Mouse (Mus musculus): ENCODE data around the gene Sh3tc1. TPM values are rescaled to one million over a fixed set of nuclear protein-coding genes. Genes with fewer than 3 reads are reported as not detected.
A peak's percentile ranks its signal among the peaks of the same experiment; 100 is the strongest.

Gene Sh3tc1
- polyA plus RNA-seq, 1 experiment, result 5.2 TPM

DNA sequence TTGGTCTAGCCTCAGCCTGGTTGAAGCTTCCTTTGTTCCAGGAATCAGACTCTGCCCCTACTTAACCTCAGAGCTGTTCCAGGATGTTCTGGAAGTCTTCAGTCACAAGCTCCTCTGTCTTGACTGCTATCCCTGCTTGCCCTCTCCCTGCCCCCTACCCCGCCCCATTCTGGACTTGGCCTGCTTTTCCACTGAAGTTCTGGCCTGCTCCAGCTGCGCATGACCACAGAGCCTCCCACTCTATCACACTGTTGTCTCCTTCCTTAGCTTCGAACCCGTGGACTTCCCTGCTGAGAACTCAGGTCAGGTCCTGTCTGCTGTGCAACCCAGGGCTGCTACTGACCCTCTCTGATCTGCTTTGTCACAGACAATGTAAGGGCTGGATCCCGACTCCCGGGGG is 26.1 kb upstream of the Sh3tc1 start:
- Histone ChIP-seq H3K27me3 (ENCODE audit: control insufficient read depth, insufficient read depth, low read length) (no peaks in the 10 kb centered on the region), H3K27ac (ENCODE audit: control insufficient read depth, insufficient read depth, low read length) (no peak overlapping the region), H3K4me3 (ENCODE audit: control insufficient read depth, insufficient read depth, low read length) (no peak overlapping the region), H3K36me3 (ENCODE audit: control insufficient read depth, insufficient read depth, low read length) (no peaks in the 10 kb centered on the region), H3K4me1 (replicated peaks; ENCODE audit: control insufficient read depth, insufficient read depth, low read length) (peaks cover 15% of the 10 kb centered on the region)
- TF ChIP-seq CTCF (IDR thresholded peaks at IDR 0.05; ENCODE audit: borderline replicate concordance, control insufficient read depth, extremely low read depth, insufficient read depth, low read length, poor library complexity) (no peak), POLR2A (IDR thresholded peaks at IDR 0.05; ENCODE audit: control insufficient read depth, extremely low read depth, insufficient read depth, low read length, poor library complexity) (no peak)
- DNase-seq, result no peak
- 84% methylated on average over 6 of the region's 6 CpGs for whole genome bisulfite sequencing

DNA sequence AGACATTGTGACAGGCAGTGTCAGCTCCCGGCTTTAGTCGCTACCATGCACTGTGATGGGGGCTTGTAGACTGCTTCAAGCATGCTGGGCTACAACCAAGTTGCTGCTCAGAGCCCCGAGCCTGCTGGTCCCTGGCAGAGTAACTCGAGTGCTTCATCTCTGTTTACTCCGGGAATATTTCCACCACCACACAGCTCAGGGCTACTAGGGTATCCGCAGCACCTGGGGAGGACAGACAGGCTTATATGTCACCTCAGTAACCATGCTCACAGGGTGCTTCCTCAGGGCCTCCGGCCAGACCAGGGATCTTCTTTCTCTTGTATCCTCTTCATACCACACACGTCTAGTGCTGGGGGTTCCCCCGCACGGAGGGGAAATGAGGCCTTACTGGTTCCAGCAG is 23.1 kb upstream of the Sh3tc1 start:
- H3K27me3 ChIP-seq (ENCODE audit: control insufficient read depth, insufficient read depth, low read length), result no peaks in the 10 kb centered on the region; the same call in 1 of the 2 replicates
- no peak overlapping the region for H3K4me3 ChIP-seq (ENCODE audit: control insufficient read depth, insufficient read depth, low read length)
- peaks cover 20% of the 10 kb centered on the region for H3K4me1 ChIP-seq (replicated peaks; ENCODE audit: control insufficient read depth, insufficient read depth, low read length)
- DNase-seq, result no peak
- no peaks in the 10 kb centered on the region for H3K36me3 ChIP-seq (ENCODE audit: control insufficient read depth, insufficient read depth, low read length)
- H3K27ac ChIP-seq (ENCODE audit: control insufficient read depth, insufficient read depth, low read length), result no peak overlapping the region
- 72% methylated on average over 10 of the region's 10 CpGs for WGBS
- no peak for TF ChIP-seq POLR2A (IDR thresholded peaks at IDR 0.05; ENCODE audit: control insufficient read depth, extremely low read depth, insufficient read depth, low read length, poor library complexity)
- no peak for TF ChIP-seq CTCF (IDR thresholded peaks at IDR 0.05; ENCODE audit: borderline replicate concordance, control insufficient read depth, extremely low read depth, insufficient read depth, low read length, poor library complexity)

GRCm38 (mm10) chr5:35762388-35762787 is 22.6 kb upstream of the Sh3tc1 start:
- H3K27me3 ChIP-seq (ENCODE audit: control insufficient read depth, insufficient read depth, low read length), result no peaks in the 10 kb centered on the region; the same call in 1 of the 2 replicates
- WGBS, result 80% methylated on average over 5 of the region's 5 CpGs
- H3K4me3 ChIP-seq (ENCODE audit: control insufficient read depth, insufficient read depth, low read length), result no peak overlapping the region
- no peak for TF ChIP-seq CTCF (IDR thresholded peaks at IDR 0.05; ENCODE audit: borderline replicate concordance, control insufficient read depth, extremely low read depth, insufficient read depth, low read length, poor library complexity)
- no peak for TF ChIP-seq POLR2A (IDR thresholded peaks at IDR 0.05; ENCODE audit: control insufficient read depth, extremely low read depth, insufficient read depth, low read length, poor library complexity)
- H3K4me1 ChIP-seq (replicated peaks; ENCODE audit: control insufficient read depth, insufficient read depth, low read length), result peaks cover 20% of the 10 kb centered on the region
- no peak for DNase-seq
- no peak overlapping the region for H3K27ac ChIP-seq (ENCODE audit: control insufficient read depth, insufficient read depth, low read length)
- H3K36me3 ChIP-seq (ENCODE audit: control insufficient read depth, insufficient read depth, low read length), result no peaks in the 10 kb centered on the region

DNA sequence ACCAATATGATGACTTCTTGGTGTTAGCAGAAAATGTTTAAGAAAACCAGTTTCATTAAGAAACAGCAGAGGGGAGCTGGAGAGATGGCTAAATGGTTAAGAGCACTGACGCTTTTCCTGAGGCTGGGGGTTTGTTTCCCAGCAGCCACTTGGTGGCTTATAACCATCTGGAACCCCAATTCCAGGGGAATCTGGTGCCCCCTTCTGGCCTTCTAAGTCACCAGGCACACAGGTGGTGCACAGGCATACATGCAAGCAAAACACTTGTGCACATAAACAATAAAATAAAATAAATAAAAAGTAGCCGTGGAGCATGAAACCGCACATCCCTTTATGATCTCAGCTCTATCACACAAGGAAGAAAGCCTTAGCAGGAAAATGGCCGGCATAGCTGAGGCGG is 21.5 kb upstream of the Sh3tc1 start:
- Histone ChIP-seq H3K4me3 (ENCODE audit: control insufficient read depth, insufficient read depth, low read length) (no peak overlapping the region), H3K4me1 (replicated peaks; ENCODE audit: control insufficient read depth, insufficient read depth, low read length) (peaks cover 19% of the 10 kb centered on the region), H3K27me3 (ENCODE audit: control insufficient read depth, insufficient read depth, low read length) (no peaks in the 10 kb centered on the region; the same call in 1 of the 2 replicates), H3K27ac (ENCODE audit: control insufficient read depth, insufficient read depth, low read length) (no peak overlapping the region), H3K36me3 (ENCODE audit: control insufficient read depth, insufficient read depth, low read length) (no peaks in the 10 kb centered on the region)
- 89% methylated on average over 5 of the region's 5 CpGs for WGBS
- no peak for DNase-seq
- TF ChIP-seq POLR2A (IDR thresholded peaks at IDR 0.05; ENCODE audit: control insufficient read depth, extremely low read depth, insufficient read depth, low read length, poor library complexity) (no peak), CTCF (IDR thresholded peaks at IDR 0.05; ENCODE audit: borderline replicate concordance, control insufficient read depth, extremely low read depth, insufficient read depth, low read length, poor library complexity) (no peak)

DNA sequence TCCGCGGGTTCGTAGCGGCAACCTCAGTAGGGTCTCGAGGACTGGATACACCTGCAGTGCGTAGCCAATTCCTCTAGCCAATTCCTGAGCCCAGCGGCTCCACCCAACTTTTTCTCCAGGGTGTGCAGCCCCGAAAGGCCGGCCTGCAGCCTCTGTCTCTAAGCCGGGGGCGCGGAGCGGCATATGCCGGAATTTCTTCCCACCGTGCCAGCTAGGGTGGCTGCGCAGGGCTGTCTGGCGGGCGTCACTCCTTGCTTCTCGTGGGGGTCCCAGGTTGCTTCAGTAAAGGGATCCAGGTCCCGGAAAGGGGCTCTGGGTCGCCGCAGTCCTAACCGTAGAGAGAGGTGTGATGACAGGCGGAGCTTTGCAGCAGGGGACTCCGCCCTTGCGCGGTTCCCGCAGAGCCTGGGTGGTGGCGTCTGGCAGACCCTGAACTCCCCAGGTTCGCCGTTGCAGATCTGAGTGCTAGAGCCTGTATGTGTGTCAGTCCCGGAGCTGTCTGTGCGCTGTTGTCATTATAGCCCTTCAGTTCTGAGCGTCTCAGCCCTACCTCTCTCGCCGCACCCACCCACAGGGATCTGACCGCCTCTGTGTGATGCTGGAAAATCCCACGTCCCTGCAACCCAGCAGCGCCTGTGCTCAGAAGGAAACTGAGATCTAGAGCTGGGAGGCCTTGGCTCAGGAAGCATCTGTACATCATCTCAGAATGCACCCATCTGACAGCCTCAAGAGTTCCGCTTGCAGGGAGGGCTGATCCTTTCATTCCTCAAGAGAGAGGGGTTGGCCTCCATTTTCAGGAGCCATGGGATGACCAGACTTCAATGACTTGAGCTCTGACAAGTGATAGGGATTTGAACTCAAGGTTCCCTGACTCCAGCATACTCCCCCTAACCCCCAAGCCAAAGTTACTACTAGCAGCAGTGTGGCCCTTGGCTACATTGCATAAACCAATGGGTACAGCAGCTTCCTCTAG is 18.6 kb upstream of the Sh3tc1 start:
- H3K4me1 ChIP-seq (replicated peaks; ENCODE audit: control insufficient read depth, insufficient read depth, low read length), result peaks cover 14% of the 10 kb centered on the region
- no peak overlapping the region for H3K27ac ChIP-seq (ENCODE audit: control insufficient read depth, insufficient read depth, low read length)
- peak overlapping the region; percentile 53 for H3K4me3 ChIP-seq (ENCODE audit: control insufficient read depth, insufficient read depth, low read length)
- 4% methylated on average over 40 of the region's 40 CpGs for WGBS
- H3K27me3 ChIP-seq (ENCODE audit: control insufficient read depth, insufficient read depth, low read length), result no peaks in the 10 kb centered on the region; the same call in 1 of the 2 replicates
- no peaks in the 10 kb centered on the region for H3K36me3 ChIP-seq (ENCODE audit: control insufficient read depth, insufficient read depth, low read length)
- DNase-seq, result peak; percentile 49
- TF ChIP-seq POLR2A (IDR thresholded peaks at IDR 0.05; ENCODE audit: control insufficient read depth, extremely low read depth, insufficient read depth, low read length, poor library complexity) (no peak), CTCF (IDR thresholded peaks at IDR 0.05; ENCODE audit: borderline replicate concordance, control insufficient read depth, extremely low read depth, insufficient read depth, low read length, poor library complexity) (no peak)

DNA sequence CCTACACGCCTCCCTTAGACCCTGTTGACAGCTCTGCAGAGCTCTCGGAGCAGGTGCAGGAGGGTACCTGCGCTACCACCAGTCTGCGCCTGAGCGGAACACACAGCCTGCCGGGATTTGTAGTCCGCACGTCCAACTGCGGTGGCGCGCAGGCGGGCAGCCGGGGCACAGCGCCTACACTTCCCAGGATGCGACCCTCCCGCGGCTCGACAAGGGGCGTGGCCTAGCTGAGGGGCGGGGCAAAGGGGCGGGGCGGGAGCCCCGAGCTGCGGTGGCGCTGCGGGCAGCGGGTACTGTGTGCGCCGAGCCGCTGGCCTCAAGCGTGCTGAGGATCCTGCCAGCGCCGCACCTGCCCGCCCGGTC is 17.8 kb upstream of the Sh3tc1 start, which contains the start of gene Ablim2:
Gene Ablim2 (plus strand): TSS at position 242 of the 363 bp plus-strand sequence.
- WGBS, result under 1% methylated on average over 35 of the region's 35 CpGs
- Histone ChIP-seq H3K27ac (ENCODE audit: control insufficient read depth, insufficient read depth, low read length) (no peak within 1 kb of the TSS), H3K4me1 (replicated peaks; ENCODE audit: control insufficient read depth, insufficient read depth, low read length) (peaks cover 14% of the 10 kb centered on the region), H3K36me3 (ENCODE audit: control insufficient read depth, insufficient read depth, low read length) (no peaks in the 10 kb centered on the region), H3K27me3 (ENCODE audit: control insufficient read depth, insufficient read depth, low read length) (no peaks in the 10 kb centered on the region; the same call in 1 of the 2 replicates), H3K4me3 (ENCODE audit: control insufficient read depth, insufficient read depth, low read length) (peak within 1 kb of the TSS; percentile 53)
- no peak for TF ChIP-seq POLR2A (IDR thresholded peaks at IDR 0.05; ENCODE audit: control insufficient read depth, extremely low read depth, insufficient read depth, low read length, poor library complexity)
- TF ChIP-seq CTCF (IDR thresholded peaks at IDR 0.05; ENCODE audit: borderline replicate concordance, control insufficient read depth, extremely low read depth, insufficient read depth, low read length, poor library complexity), result 0 out of 2 replicates have a peak, but pooled peaks have one; percentile 37
- DNase-seq, result peak; percentile 92
